Mouse (Mus musculus) CH12.LX (cell line): ENCODE measurements around the gene Cadm2.

Experiments used
- CTCF ChIP-seq, 2 experiments: IDR thresholded peaks in 1 of 2; conservative IDR thresholded peaks in 1 of 2; 2 replicates each; pipeline ENCODE4 v1.5.1; 2011 to 2012; ENCODE audit warnings: low read depth in 2 of 2, low read length in 2 of 2, improper control_type of control experiment in 1 of 2, inconsistent platforms in 1 of 2, mild to moderate bottlenecking in 1 of 2, moderate library complexity in 1 of 2
- E2F4 ChIP-seq: IDR thresholded peaks from 2 replicates; pipeline ENCODE4 v1.6.1; 2011; ENCODE audit warnings: low read depth, low read length, improper control_type of control experiment; ENCODE audit not compliant: insufficient replicate concordance
- ETS1 ChIP-seq: conservative IDR thresholded peaks from 2 replicates; pipeline ENCODE4 v1.6.1; 2012; ENCODE audit warnings: low read depth, mild to moderate bottlenecking, inconsistent platforms, low read length, improper control_type of control experiment, moderate library complexity
- POLR2A ChIP-seq: IDR thresholded peaks from 2 replicates; pipeline ENCODE4 v1.6.1; 2011; ENCODE audit warnings: low read depth, mild to moderate bottlenecking, improper control_type of control experiment, low read length
- USF1 ChIP-seq: IDR thresholded peaks from 2 replicates; pipeline ENCODE4 v1.6.1; 2014; ENCODE audit warnings: low read depth, mild to moderate bottlenecking, inconsistent platforms, low read length, improper control_type of control experiment
- USF2 ChIP-seq: conservative IDR thresholded peaks from 2 replicates; pipeline ENCODE4 v1.6.1; 2011; ENCODE audit warnings: low read depth, low read length, improper control_type of control experiment

GRCm38 (mm10) chr16:67410482-67410881 is 210.2 kb downstream of the Cadm2 start:
- no peak for TF ChIP-seq E2F4
- no peak for TF ChIP-seq USF2
- no peak for TF ChIP-seq ETS1
- no peak for TF ChIP-seq USF1
- no peak for TF ChIP-seq CTCF (conservative IDR thresholded peaks at IDR 0.05 in 1 of 2, IDR thresholded peaks at IDR 0.05 in 1 of 2; ENCODE audit: low read depth in 2 of 2, low read length in 2 of 2)
- TF ChIP-seq POLR2A, result no peak
